Mouse (Mus musculus): ENCODE measurements around the gene Sorl1.

DNA sequence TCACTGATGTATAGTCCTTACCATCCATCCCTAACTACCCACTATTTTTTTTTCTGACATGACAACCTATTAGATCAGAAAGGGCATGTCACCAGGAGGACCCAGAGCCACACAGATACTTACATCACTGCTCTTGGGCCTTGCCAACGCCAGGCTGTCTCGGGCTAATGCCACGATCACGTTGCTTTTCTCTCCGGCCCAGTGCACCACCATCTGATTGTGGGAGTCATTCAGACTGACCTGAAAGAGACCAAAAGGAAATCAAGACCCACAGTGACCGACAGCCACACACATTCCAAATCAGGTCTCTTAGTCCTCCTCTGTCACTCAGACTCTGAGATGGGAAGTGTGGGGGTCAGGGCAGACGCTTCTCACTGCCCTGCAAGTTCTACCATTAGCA is 17.8 kb downstream of the Sorl1 start:
- TF ChIP-seq CTCF (IDR thresholded peaks at IDR 0.05; ENCODE audit: low read depth, low read length) (no peak), POLR2A (IDR thresholded peaks at IDR 0.05; ENCODE audit: borderline replicate concordance, low read depth, low read length) (no peak)

Measured in bone marrow macrophage, adult 2 months (primary cell).